Mouse (Mus musculus) kidney, adult 2 months (tissue): ENCODE measurements around the gene Prps1.
"Not testable (repeated sequence)": the region's sequence is repeated elsewhere in the genome, so short reads cannot be mapped to it uniquely, and the experiment has no call there.

Experiments
- CTCF ChIP-seq: fragments of 200-500 bp; conservative IDR thresholded peaks from 2 replicates; pipeline ENCODE4 v1.5.1; 2011; ENCODE audit warnings: low read depth, mild to moderate bottlenecking, control low read depth, low read length, moderate library complexity, mixed read lengths; ENCODE audit not compliant: insufficient read depth, insufficient read length
- POLR2A ChIP-seq: fragments of 200-500 bp; IDR thresholded peaks from one replicate; pipeline ENCODE4 v1.6.1; 2011; ENCODE audit warnings: low read depth, low read length, control low read depth

- TF ChIP-seq CTCF, POLR2A: not testable (repeated sequence)
Observed at GRCm38 (mm10) chrX:140498431-140498830, 42.0 kb downstream of the Prps1 start.
